Mouse (Mus musculus) liver, adult 2 months (tissue): ENCODE results near the gene Creb3. TPM values are rescaled to one million over a fixed set of nuclear protein-coding genes. Genes with fewer than 3 reads are reported as not detected.

Source experiments
- DNase-seq: peaks from one replicate; pipeline ENCODE4 v3.0.0-alpha.2; 2011; ENCODE audit warnings: low read depth, low spot score; ENCODE audit errors: extremely low read depth
- H3K27ac ChIP-seq: fragments of 200-500 bp; replicated peaks from 2 replicates; pipeline ENCODE4 v1.5.1; 2012; ENCODE audit warnings: low read depth, mild to moderate bottlenecking, control low read depth, inconsistent platforms, low read length; ENCODE audit not compliant: insufficient read depth
- H3K27me3 ChIP-seq: fragments of 200-500 bp; 2 replicates; pipeline ENCODE4 v1.6.1; 2012; ENCODE audit warnings: mild to moderate bottlenecking, moderate library complexity, low read length, inconsistent platforms; ENCODE audit not compliant: control insufficient read depth, insufficient read depth
- H3K36me3 ChIP-seq: fragments of 200-500 bp; 2 replicates; pipeline ENCODE4 v1.6.1; 2012; ENCODE audit warnings: low read length, inconsistent platforms; ENCODE audit not compliant: control insufficient read depth, insufficient read depth
- H3K4me1 ChIP-seq: fragments of 200-500 bp; 2 replicates; pipeline ENCODE4 v1.6.1; 2011; ENCODE audit warnings: low read length; ENCODE audit not compliant: control insufficient read depth, insufficient read depth
- H3K4me3 ChIP-seq: fragments of 200-500 bp; 2 replicates; pipeline ENCODE4 v1.5.1; 2011; ENCODE audit warnings: low read depth, mild to moderate bottlenecking, control low read depth, low read length, moderate library complexity; ENCODE audit not compliant: insufficient read depth
- H3K79me2 ChIP-seq: fragments of 200-500 bp; 2 replicates; pipeline ENCODE4 v1.6.1; 2012; ENCODE audit warnings: inconsistent platforms, mild to moderate bottlenecking, low read length, moderate library complexity; ENCODE audit not compliant: control insufficient read depth, insufficient read depth
- H3K9ac ChIP-seq: fragments of 200-500 bp; 2 replicates; pipeline ENCODE4 v1.6.1; 2012; ENCODE audit warnings: low read depth, mild to moderate bottlenecking, control low read depth, inconsistent platforms, low read length
- CTCF ChIP-seq: fragments of 200-500 bp; IDR thresholded peaks from 2 replicates; pipeline ENCODE4 v1.5.1; 2011; ENCODE audit warnings: low read depth, low read length, control low read depth
- POLR2A ChIP-seq: fragments of 200-500 bp; IDR thresholded peaks from 2 replicates; pipeline ENCODE4 v1.6.1; 2011; ENCODE audit warnings: low read length, control low read depth; ENCODE audit not compliant: insufficient read depth; ENCODE audit errors: extremely low read depth
- WGBS: fragments of 180-500 bp; shearing (Covaris S2); methylation state at CpG from one replicate; pipeline ENCODE4 v1.1.7; 2018; 5-methylcytosine and 5-hydroxymethylcytosine counted together
- polyA plus RNA-seq: library from polyadenylated mRNA; depleted of rRNA; stranded (reverse); fragments of >200 nt; gene quantifications from 2 replicates; pipeline ENCODE4 v1.2.3, GENCODE M21; 2012
- total RNA-seq: library from RNA; depleted of rRNA; stranded (reverse); fragments of >200 nt; gene quantifications from 2 replicates; pipeline ENCODE4 v1.2.3, GENCODE M21; 2014

The Creb3 gene
- total and polyA plus RNA-seq, 2 experiments = 41.1 to 62.0 TPM

- TF ChIP-seq CTCF = no peak
- TF ChIP-seq POLR2A = no peak
- peaks cover 2% of the 10 kb centered on the region; the same call in 1 of the 2 replicates for H3K4me1 ChIP-seq
- H3K36me3 ChIP-seq = peaks cover 43% of the 10 kb centered on the region
- H3K27ac ChIP-seq = no peak overlapping the region
- no peaks in the 10 kb centered on the region for H3K27me3 ChIP-seq
- 46% methylated on average over 9 of the region's 9 CpGs for WGBS
- H3K9ac ChIP-seq = no peak overlapping the region
- peak; percentile 53 for DNase-seq
- H3K79me2 ChIP-seq = no peaks in the 10 kb centered on the region
- no peak overlapping the region for H3K4me3 ChIP-seq
Observed at GRCm38 (mm10) chr4:43533270-43533669, 28.9 kb upstream of the Creb3 start.

GRCm38 (mm10) chr4:43535628-43536027 lies 26.5 kb upstream of the Creb3 start:
- Histone ChIP-seq H3K79me2 (no peaks in the 10 kb centered on the region), H3K4me1 (no peaks in the 10 kb centered on the region; the same call in 1 of the 2 replicates), H3K27ac (no peak overlapping the region), H3K36me3 (peaks cover 61% of the 10 kb centered on the region), H3K27me3 (no peaks in the 10 kb centered on the region), H3K4me3 (no peak overlapping the region), H3K9ac (no peak overlapping the region)
- no peak for DNase-seq
- TF ChIP-seq CTCF (no peak), POLR2A (no peak)
- WGBS = 96% methylated on average over 8 of the region's 8 CpGs

GRCm38 (mm10) chr4:43536031-43536430 lies 26.1 kb upstream of the Creb3 start:
- no peaks in the 10 kb centered on the region for H3K79me2 ChIP-seq
- H3K36me3 ChIP-seq = peaks cover 61% of the 10 kb centered on the region
- TF ChIP-seq CTCF = no peak
- TF ChIP-seq POLR2A = no peak
- WGBS = 92% methylated on average over 9 of the region's 9 CpGs
- no peaks in the 10 kb centered on the region; the same call in 1 of the 2 replicates for H3K4me1 ChIP-seq
- H3K4me3 ChIP-seq = no peak overlapping the region
- H3K9ac ChIP-seq = no peak overlapping the region
- no peak for DNase-seq
- H3K27me3 ChIP-seq = no peaks in the 10 kb centered on the region
- no peak overlapping the region for H3K27ac ChIP-seq

GRCm38 (mm10) chr4:43542044-43542443 lies 20.1 kb upstream of the Creb3 start:
- Histone ChIP-seq H3K4me1 (no peaks in the 10 kb centered on the region), H3K27ac (no peak overlapping the region), H3K4me3 (no peak overlapping the region), H3K36me3 (peaks cover 64% of the 10 kb centered on the region), H3K27me3 (no peaks in the 10 kb centered on the region), H3K9ac (no peak overlapping the region), H3K79me2 (no peaks in the 10 kb centered on the region)
- DNase-seq = no peak
- 91% methylated on average over 3 of the region's 3 CpGs for WGBS
- no peak for TF ChIP-seq CTCF
- no peak for TF ChIP-seq POLR2A

DNA sequence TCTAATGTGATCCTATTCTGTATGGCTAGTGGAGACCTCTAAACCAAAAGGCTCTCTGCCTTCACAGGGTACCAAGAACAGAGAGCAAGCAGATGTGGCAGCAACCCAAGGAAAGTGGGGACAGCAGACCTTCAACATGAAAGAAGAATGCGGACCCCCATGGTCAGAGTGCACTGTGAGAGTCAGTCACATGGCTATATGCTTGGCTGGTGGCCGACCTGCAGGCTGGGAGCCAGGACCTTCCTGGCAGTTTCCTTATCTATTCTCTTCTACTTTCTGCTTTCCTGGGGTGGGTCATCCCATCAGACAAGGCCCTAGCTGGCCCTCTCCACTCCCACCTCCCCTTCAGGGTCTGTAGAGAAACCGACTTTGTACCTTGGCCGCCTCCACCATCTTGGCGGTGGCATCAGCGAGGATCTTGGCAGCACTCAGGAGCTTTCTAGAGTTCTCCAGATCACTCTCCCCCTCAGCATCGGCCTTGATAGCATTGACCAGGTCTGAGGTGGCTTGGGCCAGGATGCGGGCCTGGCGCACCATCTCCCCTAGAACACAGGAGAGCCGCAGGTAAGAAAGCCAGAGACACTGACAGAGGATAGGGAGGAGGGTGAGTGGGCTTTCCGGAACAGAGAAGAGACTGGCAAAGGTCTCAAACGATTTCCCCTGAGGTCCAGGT lies 15.6 kb upstream of the Creb3 start:
- no peak overlapping the region for H3K9ac ChIP-seq
- TF ChIP-seq CTCF (no peak), POLR2A (no peak)
- DNase-seq = no peak
- no peaks in the 10 kb centered on the region for H3K4me1 ChIP-seq
- H3K79me2 ChIP-seq = no peaks in the 10 kb centered on the region; the same call in 1 of the 2 replicates
- no peak overlapping the region for H3K4me3 ChIP-seq
- peaks cover 63% of the 10 kb centered on the region for H3K36me3 ChIP-seq
- H3K27ac ChIP-seq = no peak overlapping the region
- H3K27me3 ChIP-seq = no peaks in the 10 kb centered on the region
- 86% methylated on average over 12 of the region's 12 CpGs for WGBS

DNA sequence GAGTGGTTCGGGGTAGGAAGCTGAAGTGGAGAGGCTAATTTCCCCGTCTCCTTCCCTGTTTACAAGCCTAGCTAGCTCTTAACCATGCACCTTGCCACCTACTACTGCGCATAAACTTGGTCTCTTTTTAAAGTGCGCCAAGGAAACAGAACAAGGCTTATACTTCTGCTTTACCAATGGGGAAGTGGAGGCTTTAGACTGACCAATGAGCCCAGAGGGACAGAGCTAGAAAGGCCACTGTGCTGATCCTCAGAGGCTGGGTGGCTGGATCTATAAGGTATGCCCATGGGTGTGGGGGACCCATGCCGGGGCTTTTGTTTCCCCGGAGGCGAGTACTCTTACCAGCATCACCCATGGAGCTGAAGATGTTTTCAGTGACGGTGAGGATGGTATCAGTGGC lies 15.0 kb upstream of the Creb3 start:
- no peaks in the 10 kb centered on the region for H3K4me1 ChIP-seq
- H3K9ac ChIP-seq = no peak overlapping the region
- WGBS = 87% methylated on average over 8 of the region's 8 CpGs
- no peaks in the 10 kb centered on the region for H3K27me3 ChIP-seq
- no peak overlapping the region for H3K27ac ChIP-seq
- no peaks in the 10 kb centered on the region; the same call in 1 of the 2 replicates for H3K79me2 ChIP-seq
- TF ChIP-seq CTCF (no peak), POLR2A (no peak)
- no peak overlapping the region for H3K4me3 ChIP-seq
- DNase-seq = no peak
- peaks cover 65% of the 10 kb centered on the region for H3K36me3 ChIP-seq
